Mouse (Mus musculus): ENCODE measurements around the gene Dnase1l1. TPM values are rescaled to one million over a fixed set of nuclear protein-coding genes. Genes with fewer than 3 reads are reported as not detected.

Dnase1l1 gene
- total RNA-seq (2021) = 1 to 10 TPM; 1.8 to 2.6 TPM

GRCm38 (mm10) chrX:74281732-74282394, at the start of gene Dnase1l1, which contains the start of gene Taz:
Dnase1l1 (minus strand) TSS chrX:74282337.
Taz (plus strand) TSS chrX:74281912.
- peak in 1 of 2 experiments; percentile 20 for DNase-seq (ENCODE audit: extremely low spot score in 1 of 2, low spot score in 1 of 2)

- DNase-seq (ENCODE audit: extremely low spot score in 1 of 2, low spot score in 1 of 2) = no peak
Observed at GRCm38 (mm10) chrX:74330166-74330930, 48.2 kb upstream of the Dnase1l1 start.

GRCm38 (mm10) chrX:74329215-74329671, 47.1 kb upstream of the Dnase1l1 start:
- no peak for DNase-seq (ENCODE audit: extremely low spot score in 1 of 2, low spot score in 1 of 2)

GRCm38 (mm10) chrX:74328725-74329161, 46.6 kb upstream of the Dnase1l1 start, which contains the start of gene Plxna3:
Plxna3 (plus strand) TSS chrX:74329066.
- DNase-seq (ENCODE audit: extremely low spot score in 1 of 2, low spot score in 1 of 2) = peak; percentile 47 to 53

GRCm38 (mm10) chrX:74312540-74313464, 30.7 kb upstream of the Dnase1l1 start, which contains the start of gene Fam50a:
Fam50a (plus strand) TSS chrX:74313033.
- peak; percentile 64 to 76 for DNase-seq (ENCODE audit: extremely low spot score in 1 of 2, low spot score in 1 of 2)

GRCm38 (mm10) chrX:74304867-74305700, 22.9 kb upstream of the Dnase1l1 start, which contains the start of gene Gdi1:
Gdi1 (plus strand) TSS chrX:74304998.
- peak; percentile 58 to 65 for DNase-seq (ENCODE audit: extremely low spot score in 1 of 2, low spot score in 1 of 2)

- DNase-seq (ENCODE audit: extremely low spot score in 1 of 2, low spot score in 1 of 2) = no peak
Observed at GRCm38 (mm10) chrX:74299721-74300120, 17.6 kb upstream of the Dnase1l1 start.

GRCm38 (mm10) chrX:74298348-74298747, 16.2 kb upstream of the Dnase1l1 start:
- no peak for DNase-seq (ENCODE audit: extremely low spot score in 1 of 2, low spot score in 1 of 2)

GRCm38 (mm10) chrX:74296538-74297448, 14.7 kb upstream of the Dnase1l1 start, which contains the start of gene Atp6ap1:
Atp6ap1 (plus strand) TSS chrX:74297097.
- DNase-seq (ENCODE audit: extremely low spot score in 1 of 2, low spot score in 1 of 2) = peak; percentile 69 to 77

- DNase-seq (ENCODE audit: extremely low spot score in 1 of 2, low spot score in 1 of 2) = no peak
Observed at GRCm38 (mm10) chrX:74293431-74293830, 11.3 kb upstream of the Dnase1l1 start.

GRCm38 (mm10) chrX:74283092-74283437, 928 bp upstream of the Dnase1l1 start:
- DNase-seq (ENCODE audit: extremely low spot score in 1 of 2, low spot score in 1 of 2) = no peak

GRCm38 (mm10) chrX:74282395-74283091, 406 bp upstream of the Dnase1l1 start:
- DNase-seq (ENCODE audit: extremely low spot score in 1 of 2, low spot score in 1 of 2) = peak; percentile 65 to 71

- no peak for DNase-seq (ENCODE audit: extremely low spot score in 1 of 2, low spot score in 1 of 2)
Observed at GRCm38 (mm10) chrX:74281041-74281731, 951 bp downstream of the Dnase1l1 start.

- no peak for DNase-seq (ENCODE audit: extremely low spot score in 1 of 2, low spot score in 1 of 2)
Observed at GRCm38 (mm10) chrX:74277916-74278315, 4.2 kb downstream of the Dnase1l1 start.

GRCm38 (mm10) chrX:74273422-74274322, 8.5 kb downstream of the Dnase1l1 start:
- DNase-seq (ENCODE audit: extremely low spot score in 1 of 2, low spot score in 1 of 2) = no peak

Measured in layer of hippocampus, postnatal 25 days (tissue).